ENCODE assay signal across 15 mouse cellular contexts in genomic region chr17:4984691-4985090, GRCm38 (mm10).
"Had no signal": no experiment of that assay in that cellular context is flagged by ENCODE, and none has a peak within 500 bp of the region (broad histone marks: within the 10 kb centered on the region; RNA-seq: fewer than 3 reads in every experiment).

No protein-coding gene starts in this region.

- ATAC-seq: liver, postnatal 0 days; lung, postnatal 0 days; midbrain, embryonic 16.5 days had no signal

- DNase-seq: liver, postnatal 0 days; lung, adult 2 months; lung, postnatal 14 days; lung, postnatal 36 days; midbrain, embryonic 14.5 days; retina, postnatal 1 day; right cerebral cortex, adult 18-20 months; right cerebral cortex, postnatal 25 days; right cerebral cortex, postnatal 4 days; spleen, adult 18-20 months; thymus, adult 18-20 months; thymus, postnatal 14 days; thymus, postnatal 36 days had no signal
